Mouse (Mus musculus): ENCODE measurements around the gene Fbxl13. TPM values are rescaled to one million over a fixed set of nuclear protein-coding genes. Genes with fewer than 3 reads are reported as not detected.
A peak's percentile ranks its signal among the peaks of the same experiment; 100 is the strongest.

The Fbxl13 gene
- 1.8 and 7.1 TPM in 2 replicates for total RNA-seq (2014; fragmentation: Nextera tagmentation)
- total RNA-seq (2017) = 2.3 and 3.3 TPM in 2 replicates

DNA sequence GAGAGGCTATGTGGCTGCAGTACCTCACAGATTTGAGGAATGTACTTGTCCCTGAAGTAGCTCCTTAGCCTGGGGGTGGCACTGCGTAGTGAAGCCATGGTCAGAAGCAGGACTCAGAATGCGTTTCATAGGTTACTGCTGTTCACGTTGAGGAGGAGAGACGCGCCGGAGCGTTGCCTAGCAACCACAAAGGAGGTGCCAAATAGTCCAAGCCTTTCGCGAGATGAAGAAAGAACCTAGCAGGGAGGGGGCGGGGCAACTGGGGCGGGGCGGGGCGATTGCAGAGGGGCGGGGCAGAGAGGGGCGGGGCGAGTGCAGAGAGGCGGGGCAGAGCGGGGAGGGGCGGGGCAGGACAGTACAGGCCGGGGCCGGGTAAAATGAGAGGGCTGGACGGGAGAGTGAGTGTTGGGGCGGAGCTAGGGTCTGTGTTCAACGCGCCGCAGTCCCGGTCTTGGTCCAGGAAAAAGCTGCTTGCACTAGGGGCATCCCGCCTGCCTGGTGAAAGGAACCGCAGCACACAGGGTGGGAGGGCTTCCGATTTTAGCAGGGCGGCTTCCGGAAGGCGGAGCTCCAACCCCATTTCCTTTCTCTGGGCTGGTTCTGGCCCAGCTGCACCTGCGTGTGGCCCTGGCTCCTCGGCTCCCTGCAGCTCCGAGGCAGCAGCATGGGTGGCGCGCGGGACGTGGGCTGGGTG, at the start of gene Fbxl13, which contains the start of gene Armc10:
Gene Fbxl13 (minus strand): TSS at position 196 of the 694 bp plus-strand sequence.
Gene Armc10 (plus strand): TSS at position 375 of the 694 bp plus-strand sequence.
- ATAC-seq (replicated peaks; ENCODE audit: low FRiP score, low TSS enrichment, poor library complexity, severe bottlenecking) = peak; percentile 94

DNA sequence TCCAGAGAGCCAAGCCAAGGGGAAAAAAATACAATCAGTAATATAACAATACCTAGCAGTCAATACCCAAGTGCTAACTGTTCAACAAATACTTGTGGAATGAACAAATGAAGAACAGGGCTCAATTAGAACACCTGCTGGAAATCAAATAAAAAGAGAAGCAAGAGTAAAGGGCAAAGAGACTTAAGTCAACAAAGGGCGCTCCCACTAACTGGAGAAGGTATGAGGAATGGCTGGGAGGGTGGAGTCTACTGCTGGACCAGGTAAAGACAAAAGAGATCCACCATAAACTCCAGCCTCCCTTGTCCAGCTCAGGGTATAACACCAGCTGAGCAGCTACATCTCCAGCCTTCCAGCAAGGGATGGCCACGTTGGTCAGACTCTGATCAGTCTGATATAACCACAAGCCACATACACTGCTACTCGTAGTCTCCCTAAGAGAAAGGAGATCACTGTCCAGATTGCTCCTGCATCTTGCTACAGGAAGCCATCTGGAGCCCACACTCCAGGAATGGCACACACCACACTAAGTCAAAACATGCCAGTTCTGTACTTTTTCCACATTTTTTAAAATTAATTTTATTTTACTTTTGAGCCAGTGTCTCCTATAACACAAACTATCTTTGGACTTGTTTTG, 49.5 kb upstream of the Fbxl13 start:
- ATAC-seq (replicated peaks; ENCODE audit: low FRiP score, low TSS enrichment, poor library complexity, severe bottlenecking) = no peak

DNA sequence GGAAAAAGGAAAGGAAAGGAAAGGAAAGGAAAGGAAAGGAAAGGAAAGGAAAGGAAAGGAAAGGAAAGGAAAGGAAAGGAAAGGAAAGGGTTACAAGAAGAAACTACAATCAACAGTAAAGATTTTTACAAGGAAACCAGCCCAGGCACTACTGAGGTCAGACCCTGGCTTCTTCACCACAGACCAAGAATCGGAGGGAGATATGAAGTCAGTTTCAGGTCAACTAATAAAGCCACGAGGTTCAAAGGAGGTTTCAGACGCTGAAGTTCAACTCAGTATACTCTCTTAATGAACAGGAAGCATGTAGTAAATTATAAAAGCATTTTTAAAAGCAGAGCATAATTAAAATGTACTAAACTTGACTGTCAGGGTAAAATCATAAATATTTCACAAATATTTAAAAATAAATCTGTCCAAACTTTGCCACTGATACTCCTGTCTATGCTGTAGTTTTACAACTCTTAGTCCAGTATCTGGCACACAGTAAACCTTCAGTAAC, 48.0 kb upstream of the Fbxl13 start:
- no peak for ATAC-seq (replicated peaks; ENCODE audit: low FRiP score, low TSS enrichment, poor library complexity, severe bottlenecking)

DNA sequence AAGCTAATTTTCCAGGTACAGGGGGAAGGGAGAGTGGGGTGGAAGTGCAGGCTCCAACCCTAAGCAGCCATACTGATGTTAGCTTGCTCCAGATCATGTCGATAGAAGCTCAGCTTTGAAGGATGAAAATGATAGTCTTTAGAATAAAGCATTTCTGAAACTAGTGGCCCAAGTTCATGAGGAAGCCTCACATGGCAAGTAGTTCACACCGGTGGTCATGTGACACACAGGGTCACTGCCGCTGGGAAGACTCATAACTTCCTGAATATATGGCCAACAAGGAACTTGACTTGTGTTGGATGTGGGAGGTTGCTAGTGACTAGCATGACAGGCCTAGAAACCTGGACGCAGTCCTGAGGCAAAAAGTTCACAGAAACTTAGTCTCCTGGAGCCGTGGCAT, 46.8 kb upstream of the Fbxl13 start:
- no peak for ATAC-seq (replicated peaks; ENCODE audit: low FRiP score, low TSS enrichment, poor library complexity, severe bottlenecking)

DNA sequence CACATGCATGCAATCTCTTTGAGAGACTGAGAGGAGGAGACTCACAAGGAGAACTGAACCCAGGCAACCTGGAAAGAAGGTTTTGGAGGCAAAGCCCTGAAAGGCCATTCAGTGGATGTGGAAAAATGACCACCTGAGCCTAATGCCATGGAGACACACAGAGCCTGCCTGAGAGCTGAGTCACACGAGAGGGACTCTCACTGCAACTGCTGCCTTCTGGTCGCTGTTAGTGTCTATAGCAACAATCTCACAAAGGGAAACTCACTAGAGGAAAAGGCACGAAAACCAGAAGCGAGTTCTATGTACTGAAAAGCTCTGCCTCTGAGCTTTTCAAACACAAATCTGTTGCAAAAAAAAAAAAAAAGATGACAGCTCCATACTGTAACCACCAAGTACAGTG, 41.6 kb upstream of the Fbxl13 start:
- peak; percentile 73 for ATAC-seq (replicated peaks; ENCODE audit: low FRiP score, low TSS enrichment, poor library complexity, severe bottlenecking)

DNA sequence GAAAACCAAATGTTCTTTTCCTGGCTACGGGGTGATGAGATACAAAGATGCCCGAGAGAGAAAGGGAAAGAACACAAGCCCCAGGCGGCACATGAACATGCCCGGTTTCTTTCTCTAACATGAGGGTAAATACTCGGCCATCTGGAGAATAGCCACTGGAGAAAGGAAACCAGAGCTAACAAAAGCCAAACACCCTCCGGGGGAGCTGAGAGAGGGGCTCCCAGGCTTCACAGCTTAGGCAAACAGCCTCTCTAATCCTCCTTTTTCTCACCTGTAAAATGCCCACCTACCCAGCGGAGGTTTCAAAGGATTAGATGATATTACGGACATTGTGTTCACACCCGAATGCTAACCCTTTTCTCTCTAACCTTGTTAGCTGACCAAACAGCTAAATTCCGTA, 39.6 kb upstream of the Fbxl13 start:
- ATAC-seq (replicated peaks; ENCODE audit: low FRiP score, low TSS enrichment, poor library complexity, severe bottlenecking) = no peak

DNA sequence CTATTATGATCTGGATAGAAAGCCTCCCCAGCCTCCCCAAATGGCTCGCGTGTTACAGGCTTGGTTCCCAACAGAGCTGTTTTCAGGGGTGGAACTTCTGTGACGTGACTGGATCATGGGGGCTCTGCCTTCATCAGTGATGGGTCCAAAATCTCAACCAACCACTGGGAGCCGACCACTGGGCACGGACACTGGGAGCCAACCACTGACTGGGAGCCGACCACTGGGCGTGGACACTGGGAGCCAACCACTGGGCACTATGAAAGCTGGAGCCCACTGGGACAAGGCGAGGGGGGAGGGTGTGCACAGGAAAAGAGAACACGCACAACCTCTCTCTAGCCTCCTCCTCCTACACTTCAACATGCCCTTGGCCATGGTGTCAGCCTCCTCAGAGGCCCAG, 38.4 kb upstream of the Fbxl13 start:
- ATAC-seq (replicated peaks; ENCODE audit: low FRiP score, low TSS enrichment, poor library complexity, severe bottlenecking) = no peak

DNA sequence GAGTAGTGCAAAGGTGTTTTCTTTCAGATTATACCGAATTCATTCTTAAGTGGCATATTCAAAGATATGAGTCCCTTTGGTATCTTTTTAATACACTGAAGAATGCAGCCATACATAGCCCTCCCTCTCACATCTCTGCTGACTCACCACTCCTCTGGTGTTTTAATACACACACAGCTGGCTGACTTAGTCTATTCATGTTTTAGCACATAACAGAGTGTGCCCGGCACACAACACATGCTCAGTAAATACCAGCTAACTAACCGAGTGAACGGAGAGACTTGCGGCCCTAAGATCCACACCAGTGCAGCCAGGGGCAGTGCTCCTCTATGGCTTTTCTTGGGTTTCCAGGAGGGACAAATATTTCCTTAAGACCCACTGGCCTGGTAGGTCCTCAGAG, 35.5 kb upstream of the Fbxl13 start:
- peak; percentile 62 for ATAC-seq (replicated peaks; ENCODE audit: low FRiP score, low TSS enrichment, poor library complexity, severe bottlenecking)

DNA sequence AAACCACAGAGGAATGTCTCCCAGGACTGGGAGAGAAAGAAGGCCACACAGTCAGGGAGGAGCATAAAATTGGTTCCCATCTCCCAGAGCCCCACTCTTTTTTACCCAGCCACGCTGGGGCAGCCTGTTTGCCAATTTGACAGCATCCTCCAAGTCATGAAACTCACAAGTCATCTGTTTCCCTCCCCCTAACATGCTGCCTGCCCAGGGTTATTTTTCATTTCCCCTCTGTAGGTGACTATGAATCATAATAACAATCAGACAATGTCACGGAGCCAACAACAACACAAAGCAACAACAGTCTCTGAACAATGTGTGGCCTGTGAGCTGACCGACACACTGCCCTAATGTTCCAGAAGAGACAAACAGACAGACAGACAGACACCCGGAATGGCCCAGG, 34.6 kb upstream of the Fbxl13 start:
- no peak for ATAC-seq (replicated peaks; ENCODE audit: low FRiP score, low TSS enrichment, poor library complexity, severe bottlenecking)

DNA sequence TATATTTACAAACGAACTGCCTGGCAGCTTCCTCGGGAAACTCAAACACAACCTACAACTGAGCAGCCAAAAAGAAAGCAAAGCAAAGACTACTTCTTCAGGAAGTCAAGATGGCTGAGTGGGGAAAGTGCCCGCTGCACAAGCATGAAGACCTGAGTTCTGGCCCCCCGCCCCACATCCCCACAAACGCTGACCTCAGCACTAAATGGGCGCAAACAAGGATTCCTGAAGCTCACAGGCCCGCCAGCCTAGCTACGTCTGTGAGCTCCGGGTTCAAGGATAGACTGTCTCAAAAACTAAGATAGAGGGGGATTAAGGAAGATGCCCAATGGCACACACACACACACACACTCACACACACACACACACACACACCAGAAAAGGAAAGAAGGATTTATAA, 32.9 kb upstream of the Fbxl13 start:
- ATAC-seq (replicated peaks; ENCODE audit: low FRiP score, low TSS enrichment, poor library complexity, severe bottlenecking) = no peak

DNA sequence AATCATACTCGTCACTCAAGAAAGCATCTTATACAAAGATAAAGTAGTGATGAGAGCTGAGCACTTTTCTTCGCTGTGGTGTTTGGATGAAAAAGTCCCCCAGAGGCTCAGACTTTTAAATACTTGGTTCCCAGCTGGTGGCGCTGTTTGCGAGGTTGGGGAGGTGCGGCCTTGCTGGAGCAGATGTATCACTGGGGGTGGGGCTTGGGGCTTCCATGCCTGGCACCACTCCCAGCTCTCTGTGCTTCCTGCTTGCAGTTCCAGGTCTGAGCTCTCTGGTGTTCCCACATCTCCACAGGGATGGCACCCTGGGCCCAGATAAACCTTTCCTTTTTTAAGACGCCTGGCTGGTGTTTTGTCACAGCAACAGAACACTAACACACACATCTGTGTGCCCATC, 32.5 kb upstream of the Fbxl13 start:
- ATAC-seq (replicated peaks; ENCODE audit: low FRiP score, low TSS enrichment, poor library complexity, severe bottlenecking) = no peak

DNA sequence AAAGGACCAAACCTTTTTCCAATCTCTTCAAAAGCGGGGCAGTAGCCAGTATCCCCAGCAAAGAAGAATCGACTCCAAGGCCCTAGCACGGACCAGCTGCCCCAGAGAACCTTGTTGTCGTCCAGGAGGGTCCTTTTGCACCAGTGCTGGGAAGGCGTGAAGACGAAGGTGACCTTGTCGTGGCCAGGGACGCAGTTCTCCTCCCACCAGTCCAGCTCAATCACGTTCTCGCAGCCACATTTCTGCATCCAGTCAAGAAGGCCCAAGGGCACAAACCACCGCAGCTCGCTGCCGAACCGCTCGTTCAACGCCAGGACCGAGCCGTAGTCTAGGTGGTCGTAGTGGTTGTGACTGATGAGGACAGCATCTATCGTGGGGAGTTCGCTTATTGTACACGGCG, 30.1 kb upstream of the Fbxl13 start:
- ATAC-seq (replicated peaks; ENCODE audit: low FRiP score, low TSS enrichment, poor library complexity, severe bottlenecking) = no peak

DNA sequence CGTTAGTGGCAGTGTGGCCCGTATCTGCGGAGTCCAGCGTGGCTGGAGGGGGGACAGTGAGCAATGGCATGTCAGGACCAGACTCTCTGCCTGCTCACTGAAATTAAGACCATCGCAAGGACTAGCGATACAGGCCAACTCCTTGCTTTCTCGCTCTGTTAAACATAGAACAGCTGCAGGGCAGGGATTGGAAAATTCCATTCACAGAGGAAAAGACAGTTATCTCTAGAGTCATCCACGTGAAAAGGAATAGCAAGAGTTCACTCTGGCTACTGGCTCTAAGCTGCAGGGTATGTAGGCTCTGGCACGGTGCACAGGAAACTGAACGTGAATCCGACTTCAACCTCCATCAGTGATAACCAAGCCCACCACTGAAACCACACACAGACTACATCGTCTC, 29.6 kb upstream of the Fbxl13 start:
- ATAC-seq (replicated peaks; ENCODE audit: low FRiP score, low TSS enrichment, poor library complexity, severe bottlenecking) = no peak

DNA sequence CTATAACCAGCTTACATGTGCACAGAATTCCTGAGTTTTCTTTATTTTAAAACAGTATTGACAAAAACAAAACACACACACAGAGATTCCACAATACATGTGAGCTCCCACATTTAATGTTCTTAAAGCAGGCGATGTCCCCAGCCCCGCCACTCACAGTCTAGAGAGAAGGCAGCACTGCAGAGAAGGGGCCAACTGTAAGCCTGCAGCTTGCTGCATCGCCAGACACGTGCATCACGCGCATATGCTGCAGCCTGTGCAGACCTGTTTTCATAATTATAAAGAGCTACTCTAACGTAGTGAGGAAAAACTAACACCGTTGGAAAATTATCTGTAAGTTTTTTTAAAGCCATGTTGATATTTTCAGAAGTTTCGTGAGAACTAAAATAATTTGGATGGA, 28.3 kb upstream of the Fbxl13 start:
- ATAC-seq (replicated peaks; ENCODE audit: low FRiP score, low TSS enrichment, poor library complexity, severe bottlenecking) = no peak

DNA sequence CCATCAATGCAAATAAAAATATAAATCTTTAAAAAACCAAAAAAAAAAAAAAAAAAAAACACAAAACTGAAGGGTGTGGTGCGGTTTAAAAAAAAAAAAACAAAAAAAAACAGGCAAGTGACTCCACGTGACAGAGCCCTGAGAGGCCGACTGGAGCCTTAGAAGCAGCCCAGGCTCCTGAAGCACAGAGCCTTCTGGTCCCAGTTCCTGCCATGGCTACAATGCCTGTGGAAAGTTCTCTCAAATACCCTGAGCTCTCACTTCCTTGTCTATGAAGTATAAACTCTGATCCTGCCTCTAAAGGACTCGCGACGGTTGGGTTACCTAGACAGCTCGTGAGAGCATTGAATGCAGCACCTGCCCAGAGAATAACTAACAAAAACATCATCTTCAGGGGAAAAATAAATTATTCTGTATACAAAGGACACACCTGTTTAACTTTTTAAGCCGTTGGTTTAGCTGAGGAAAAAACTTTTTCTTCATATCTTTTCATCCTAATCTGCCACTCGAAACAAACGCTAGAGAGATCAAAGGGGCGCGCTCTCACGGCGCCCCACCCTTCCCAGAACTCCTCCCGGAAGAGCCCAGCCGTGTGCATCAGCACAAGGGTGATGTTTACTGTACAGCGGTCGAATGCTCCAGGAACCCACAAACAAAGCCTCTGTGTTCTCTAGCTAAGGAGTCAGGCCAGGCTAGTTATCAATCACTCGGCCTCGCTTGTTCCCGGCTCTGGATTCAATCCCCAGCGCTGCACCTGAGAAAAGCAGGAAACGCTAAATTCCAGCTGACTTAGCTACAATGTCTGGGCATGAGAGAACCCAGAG, 27.6 kb upstream of the Fbxl13 start:
- peak; percentile 96 for ATAC-seq (replicated peaks; ENCODE audit: low FRiP score, low TSS enrichment, poor library complexity, severe bottlenecking)

DNA sequence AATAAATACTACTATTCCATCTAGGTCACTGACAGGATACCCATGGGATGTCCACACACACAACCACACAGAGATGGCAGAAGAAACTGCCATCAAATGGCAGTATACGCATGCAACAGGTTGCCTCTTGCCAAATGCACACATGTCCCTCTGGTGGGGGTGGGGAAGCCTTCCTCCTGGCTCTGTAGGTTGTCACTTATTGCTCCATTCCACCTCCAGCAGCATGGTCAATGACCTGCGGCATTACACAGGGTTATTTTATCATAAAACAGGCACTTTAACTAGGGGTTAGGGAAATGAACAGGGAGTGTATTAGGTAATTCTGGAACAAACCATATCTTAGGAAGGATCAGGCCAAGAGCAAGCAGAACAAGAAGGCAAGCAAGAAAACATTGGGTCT, 23.9 kb upstream of the Fbxl13 start:
- no peak for ATAC-seq (replicated peaks; ENCODE audit: low FRiP score, low TSS enrichment, poor library complexity, severe bottlenecking)

DNA sequence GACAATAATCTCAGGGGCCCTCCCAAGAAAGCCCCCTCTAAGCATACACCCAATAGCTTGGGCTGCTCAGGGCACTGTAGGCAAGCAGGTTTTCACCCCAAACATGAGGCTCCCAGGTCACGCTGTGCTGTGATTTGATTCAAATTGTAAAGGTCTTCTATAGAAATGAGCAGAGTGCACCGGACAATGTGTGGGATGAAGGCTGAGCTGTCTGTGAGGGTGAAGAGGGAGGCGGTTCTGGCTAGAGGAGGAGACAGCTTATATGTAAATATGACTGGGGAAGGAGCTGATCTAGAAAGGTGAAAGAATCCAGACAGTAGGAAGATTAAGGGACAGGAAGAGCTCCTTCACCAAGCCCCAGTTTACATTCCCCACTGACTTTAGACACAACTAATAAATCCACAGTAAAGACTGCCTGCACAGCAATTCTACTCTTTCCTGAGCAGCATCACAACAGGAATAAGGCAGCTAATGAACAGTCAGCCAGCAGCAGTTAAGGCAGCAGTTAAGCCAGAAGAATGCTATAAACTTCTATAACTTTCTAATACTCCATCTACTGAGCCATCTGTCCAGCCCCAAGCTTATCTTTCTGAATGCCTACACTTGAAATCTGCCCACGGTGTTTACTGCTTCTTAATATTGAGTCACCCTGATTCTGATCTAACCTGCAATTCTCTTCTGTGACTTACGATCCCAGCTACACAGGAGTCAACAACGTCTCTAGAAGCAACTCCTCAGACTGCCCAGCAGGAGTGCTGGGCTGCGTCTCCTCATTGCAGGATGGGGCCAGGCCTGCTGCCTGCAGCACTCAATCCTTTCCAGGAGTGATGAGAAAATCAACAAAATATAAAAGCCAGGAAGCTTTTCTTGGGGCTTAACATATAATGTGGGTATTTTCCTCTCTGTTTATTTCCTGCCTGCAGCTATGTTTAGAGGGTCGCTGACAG, 22.0 kb upstream of the Fbxl13 start:
- peak; percentile 59 for ATAC-seq (replicated peaks; ENCODE audit: low FRiP score, low TSS enrichment, poor library complexity, severe bottlenecking)

DNA sequence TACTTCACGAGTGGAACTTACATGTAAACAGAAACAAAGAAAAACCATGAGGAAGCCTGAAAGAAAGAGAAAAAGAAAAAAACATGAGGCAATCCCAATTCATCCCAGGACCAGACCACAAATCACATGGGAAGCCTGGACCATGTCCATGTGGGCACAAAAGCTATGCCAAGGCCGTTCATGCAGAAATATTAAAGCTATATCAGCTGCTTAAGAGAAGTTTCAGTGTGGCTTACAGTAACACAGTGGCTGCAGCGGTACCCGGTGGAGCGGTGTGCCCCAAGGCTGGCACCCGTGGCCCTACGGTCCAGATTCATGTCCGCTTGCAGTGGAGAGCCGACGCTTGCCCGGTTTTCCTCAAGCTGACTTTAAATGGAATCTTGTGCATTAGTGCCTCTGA, 17.6 kb upstream of the Fbxl13 start:
- no peak for ATAC-seq (replicated peaks; ENCODE audit: low FRiP score, low TSS enrichment, poor library complexity, severe bottlenecking)

DNA sequence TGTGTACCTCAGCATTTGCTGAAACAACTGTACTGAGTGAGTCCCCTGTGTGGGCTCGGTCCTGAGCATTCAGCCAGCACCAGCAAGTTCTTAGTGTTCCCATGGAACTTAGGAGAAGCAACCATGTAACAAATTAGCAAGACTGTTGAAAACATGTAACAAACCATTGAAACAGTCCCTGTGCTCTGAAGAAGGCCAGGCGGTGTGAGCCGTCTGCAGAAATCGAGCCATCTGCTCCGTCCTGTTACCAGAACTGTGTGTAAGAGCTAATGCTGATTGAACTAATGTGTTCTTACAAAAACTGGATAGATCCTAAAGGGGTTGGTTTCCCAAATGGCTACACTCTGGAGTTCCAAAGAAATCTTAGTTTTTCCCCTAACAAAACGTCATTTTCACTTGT, 15.4 kb upstream of the Fbxl13 start:
- ATAC-seq (replicated peaks; ENCODE audit: low FRiP score, low TSS enrichment, poor library complexity, severe bottlenecking) = no peak

Measured in megakaryocyte-erythroid progenitor cell, adult 5-6 weeks (primary cell).